Mouse (Mus musculus) frontal cortex, postnatal 14 days (tissue): Measurements from ENCODE around the gene Gsdma3.
"Not testable (repeated sequence)": the region's sequence is repeated elsewhere in the genome, so short reads cannot be mapped to it uniquely, and the experiment has no call there.

Source experiments
- DNase-seq, 2 experiments: peaks; one replicate each; pipeline ENCODE4 v3.0.0; 2022; ENCODE audit warnings: low spot score in 2 of 2

The Gsdma3 gene

GRCm38 (mm10) chr11:98668984-98669383 lies 42.8 kb downstream of the Gsdma3 start:
- no peak for DNase-seq

- no peak for DNase-seq
Observed at GRCm38 (mm10) chr11:98671284-98671815, 45.2 kb downstream of the Gsdma3 start.

GRCm38 (mm10) chr11:98671857-98672256 lies 45.7 kb downstream of the Gsdma3 start:
- DNase-seq, result no peak

GRCm38 (mm10) chr11:98672482-98672881 lies 46.3 kb downstream of the Gsdma3 start:
- no peak for DNase-seq

- DNase-seq, result peak in 1 of 2 experiments; percentile 21
Observed at GRCm38 (mm10) chr11:98673136-98673535, 47.0 kb downstream of the Gsdma3 start.

GRCm38 (mm10) chr11:98675829-98676363 lies 49.7 kb downstream of the Gsdma3 start:
- DNase-seq, result no peak

- DNase-seq, result no peak
Observed at GRCm38 (mm10) chr11:98680023-98680422, 53.9 kb downstream of the Gsdma3 start.

- DNase-seq, result not testable (repeated sequence)
Observed at GRCm38 (mm10) chr11:98680595-98680994, 54.4 kb downstream of the Gsdma3 start.

GRCm38 (mm10) chr11:98681186-98681585 lies 55.0 kb downstream of the Gsdma3 start:
- DNase-seq, result no peak

GRCm38 (mm10) chr11:98681786-98682745 lies 55.9 kb downstream of the Gsdma3 start, which contains the start of gene Psmd3:
Gene Psmd3, plus strand, starts transcription at chr11:98682554.
- peak; percentile 96 for DNase-seq

- DNase-seq, result no peak
Observed at GRCm38 (mm10) chr11:98682811-98683210, 56.7 kb downstream of the Gsdma3 start.

GRCm38 (mm10) chr11:98685642-98686041 lies 59.5 kb downstream of the Gsdma3 start:
- no peak for DNase-seq

GRCm38 (mm10) chr11:98686976-98687375 lies 60.8 kb downstream of the Gsdma3 start:
- no peak for DNase-seq
